Mouse (Mus musculus) forelimb bud, embryonic 11.5 days (tissue): ENCODE data around the gene Myoc.
A peak's percentile ranks its signal among the peaks of the same experiment; 100 is the strongest.
"Not testable (repeated sequence)": the region's sequence is repeated elsewhere in the genome, so short reads cannot be mapped to it uniquely, and the experiment has no call there.

ENCODE experiments used
- DNase-seq: peaks from one replicate; pipeline ENCODE4 v3.0.0-alpha.2; 2012; ENCODE audit warnings: low read depth, low spot score

Gene Myoc

DNA sequence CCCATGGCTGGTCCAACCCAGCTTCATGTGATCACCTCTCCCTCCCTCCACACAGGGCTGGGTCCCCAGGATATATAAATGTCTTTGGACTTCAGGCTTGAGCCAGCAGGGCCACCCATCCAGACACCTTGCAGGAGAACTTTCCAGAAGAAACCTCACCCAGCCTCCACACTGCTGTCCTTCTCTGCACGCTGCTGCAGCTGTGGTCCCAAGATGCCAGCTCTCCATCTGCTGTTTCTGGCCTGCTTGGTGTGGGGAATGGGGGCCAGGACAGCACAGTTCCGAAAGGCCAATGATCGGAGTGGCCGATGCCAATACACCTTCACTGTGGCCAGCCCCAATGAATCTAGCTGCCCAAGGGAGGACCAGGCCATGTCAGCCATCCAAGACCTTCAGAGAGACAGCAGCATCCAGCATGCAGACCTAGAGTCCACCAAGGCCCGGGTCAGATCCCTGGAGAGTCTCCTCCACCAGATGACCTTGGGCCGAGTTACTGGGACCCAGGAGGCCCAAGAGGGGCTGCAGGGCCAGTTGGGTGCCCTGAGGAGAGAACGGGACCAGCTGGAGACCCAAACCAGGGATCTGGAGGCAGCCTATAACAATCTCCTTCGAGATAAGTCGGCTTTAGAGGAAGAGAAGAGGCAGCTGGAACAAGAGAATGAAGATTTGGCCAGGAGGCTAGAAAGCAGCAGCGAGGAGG, at the start of gene Myoc:
Myoc (plus strand) TSS at position 105 of the 700 bp plus-strand sequence.
- no peak for DNase-seq

DNA sequence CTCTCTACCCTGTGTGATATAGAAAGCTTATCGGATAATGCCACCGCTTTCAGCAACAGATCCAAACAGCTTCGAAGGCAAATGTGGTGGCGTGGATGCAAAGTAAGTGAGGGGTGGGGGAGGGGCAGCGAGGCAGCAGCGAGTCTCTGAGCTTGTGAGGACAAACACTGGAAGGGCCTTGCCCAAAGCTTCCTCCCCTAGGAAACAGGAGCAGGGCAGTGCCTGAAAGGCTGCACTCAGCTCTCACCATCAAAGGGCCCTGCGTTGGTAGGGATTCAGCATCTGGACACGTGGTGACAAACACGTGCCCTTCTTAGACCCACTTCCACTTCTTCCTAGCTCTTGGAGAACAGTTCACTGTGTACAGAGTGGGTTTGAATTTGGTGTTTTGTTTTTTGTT, 49.5 kb upstream of the Myoc start:
- peak; percentile 52 for DNase-seq

DNA sequence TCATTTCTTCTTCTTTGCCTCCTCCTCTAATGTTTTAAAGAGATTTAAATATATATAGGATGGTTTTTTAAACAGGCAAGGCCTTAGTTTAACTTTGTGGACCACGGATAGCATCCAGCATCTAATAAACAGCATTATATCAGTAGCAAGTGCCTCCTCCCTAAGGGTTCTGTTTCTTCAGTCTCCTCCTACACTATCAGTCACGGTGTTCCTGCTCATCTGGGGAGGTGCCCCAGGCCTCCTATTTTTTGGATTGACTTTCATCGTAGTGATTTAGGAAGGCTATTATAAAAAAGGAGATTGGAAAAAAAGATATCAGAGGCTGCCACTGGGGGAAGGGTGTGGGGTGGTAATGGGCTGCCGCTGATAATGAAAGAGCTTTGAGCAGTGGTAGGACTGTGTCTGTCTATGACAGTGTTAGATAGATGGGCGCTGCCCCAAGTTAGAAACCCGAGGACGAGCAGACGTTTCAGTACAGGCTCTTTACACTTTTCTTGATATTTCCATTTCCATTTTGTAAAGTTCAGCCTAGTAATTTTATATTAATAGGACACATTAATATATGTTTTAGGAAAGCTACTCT, 48.4 kb upstream of the Myoc start:
- no peak for DNase-seq

DNA sequence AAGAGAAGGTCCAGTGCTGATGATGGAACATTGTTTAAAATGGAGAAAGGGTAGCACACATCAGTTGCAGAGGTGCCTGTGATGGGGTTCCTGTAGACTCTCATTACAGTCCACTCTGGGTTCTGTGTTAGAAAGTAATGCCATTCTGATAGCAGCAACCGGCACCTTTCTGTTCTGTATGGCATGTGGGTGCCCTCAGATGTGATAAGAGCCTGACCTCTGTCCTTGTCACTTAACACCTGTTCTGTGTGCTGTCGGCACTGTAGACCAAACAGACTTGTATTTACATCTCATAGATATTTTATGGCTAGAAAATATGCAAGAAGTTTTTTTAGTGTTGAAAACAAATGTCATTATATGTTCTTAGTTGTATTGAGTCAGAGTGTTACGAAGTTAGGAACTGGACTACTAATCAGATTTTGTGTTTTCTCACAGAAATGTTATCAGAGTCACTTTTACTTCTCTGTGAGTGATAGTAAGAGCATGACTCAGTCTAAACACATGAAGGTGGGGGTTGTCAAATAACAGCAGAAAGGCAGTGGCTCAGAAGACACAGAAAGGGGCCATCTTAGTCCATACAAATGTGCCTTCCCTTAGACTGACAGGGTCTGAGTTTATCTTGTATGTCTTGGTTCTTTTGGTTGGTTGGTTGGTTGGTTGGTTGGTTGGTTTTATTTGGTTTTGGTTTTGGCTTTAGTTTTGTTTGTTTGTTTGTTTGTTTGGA, 41.4 kb upstream of the Myoc start:
- no peak for DNase-seq

DNA sequence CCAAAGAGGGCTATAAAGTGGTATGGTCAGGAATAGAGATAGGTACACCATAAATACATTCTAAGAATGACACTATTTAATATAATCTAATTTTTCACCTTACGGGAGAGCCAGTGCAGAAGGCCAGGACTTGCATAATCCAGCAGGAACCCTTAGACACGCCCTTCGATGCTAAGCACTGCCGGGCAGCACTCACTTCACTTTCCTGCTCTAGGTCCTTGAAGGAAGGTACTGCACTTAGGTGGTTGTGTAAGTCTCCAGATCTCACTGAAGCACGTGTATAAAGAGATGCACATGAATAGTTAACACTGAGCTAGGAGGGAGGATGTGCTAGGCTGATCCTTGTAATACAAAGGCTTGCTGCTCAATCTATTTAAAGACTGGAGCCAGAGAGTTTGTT, 39.3 kb upstream of the Myoc start:
- DNase-seq, result no peak

DNA sequence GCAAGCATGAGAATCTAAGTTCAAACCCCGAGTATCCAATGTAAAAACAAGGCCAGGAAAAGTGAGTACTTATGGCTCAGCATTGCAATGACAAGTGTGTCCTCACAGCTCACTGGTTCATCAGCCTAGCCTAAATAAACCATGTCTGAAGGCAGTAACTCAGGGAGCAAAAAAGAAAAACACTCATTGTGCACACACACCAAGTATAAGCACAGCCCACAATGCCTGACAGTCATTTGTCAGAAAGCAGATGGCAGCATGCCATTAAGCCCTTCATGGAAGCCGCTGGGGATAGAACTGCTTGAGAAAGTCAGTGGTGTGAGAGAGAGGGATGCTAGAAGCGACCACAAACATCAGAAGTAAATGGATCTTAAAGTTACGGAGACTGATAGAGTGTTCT, 37.7 kb upstream of the Myoc start:
- DNase-seq, result no peak

DNA sequence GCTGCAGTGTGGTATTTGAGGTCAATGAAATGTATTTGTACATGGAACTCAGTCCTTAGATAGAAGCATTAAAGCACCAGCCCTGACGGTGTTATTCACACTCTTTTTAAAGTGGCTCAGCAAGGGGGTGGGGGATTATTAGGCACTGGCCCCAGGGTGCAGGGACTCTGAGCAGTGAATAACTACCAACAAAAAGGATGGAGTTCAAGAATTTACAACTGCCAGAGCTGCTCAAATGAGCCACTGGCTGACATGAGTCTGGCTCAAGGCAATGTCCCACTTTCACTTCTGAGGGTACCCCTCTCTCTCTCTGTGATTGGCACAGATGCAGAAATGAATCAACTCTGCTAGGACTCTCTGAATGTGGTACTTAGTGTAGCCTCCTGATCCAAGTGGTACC, 30.8 kb upstream of the Myoc start:
- no peak for DNase-seq

DNA sequence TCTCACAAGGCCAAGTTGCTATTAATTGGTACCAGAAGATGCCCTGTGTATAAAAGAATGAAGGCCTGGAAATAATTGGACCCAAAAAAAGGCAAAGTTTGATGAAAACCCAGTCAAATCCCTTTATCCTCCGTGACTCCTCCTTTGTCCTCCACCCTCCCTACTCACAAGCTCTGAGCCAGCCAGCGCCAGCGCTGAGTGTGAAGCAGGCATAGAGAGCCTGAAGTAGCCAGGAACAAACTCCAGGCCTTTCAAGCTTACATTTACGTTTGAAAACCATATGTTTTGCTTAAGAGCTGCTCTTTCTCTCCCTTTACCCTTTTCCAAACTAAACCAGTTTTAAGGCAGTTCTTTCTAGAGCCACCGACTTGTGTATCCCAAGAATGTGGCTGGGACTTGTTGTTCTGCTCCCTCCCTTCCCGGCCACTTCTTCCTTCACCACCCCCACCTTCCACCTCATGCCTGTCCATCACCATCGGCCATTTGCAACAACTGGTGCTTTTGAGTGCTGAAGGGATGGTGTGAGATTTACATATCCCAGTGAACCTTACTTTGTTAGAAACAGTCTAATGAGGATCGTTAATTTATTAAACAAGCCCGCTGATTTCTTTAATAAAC, 29.2 kb upstream of the Myoc start:
- DNase-seq, result no peak

DNA sequence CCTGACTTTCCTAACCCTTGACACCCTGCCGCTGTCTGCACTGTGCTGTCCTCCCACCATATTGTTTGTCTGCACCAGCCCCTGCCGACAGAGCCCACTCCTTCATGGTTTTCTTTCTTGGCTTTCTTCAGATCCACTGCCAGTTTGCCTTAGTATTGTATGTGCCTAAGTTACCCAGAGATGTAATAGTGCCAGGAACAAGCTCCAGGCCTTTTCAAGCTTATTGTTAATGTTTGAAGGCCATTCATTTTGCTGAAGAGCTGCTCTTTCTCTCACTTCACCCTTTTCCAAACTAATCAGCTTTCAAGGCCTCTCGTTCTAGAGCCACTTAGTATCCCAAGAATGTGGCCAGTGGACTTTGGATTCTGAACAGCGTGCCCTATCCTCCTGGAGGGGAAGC, 27.8 kb upstream of the Myoc start:
- DNase-seq, result no peak

DNA sequence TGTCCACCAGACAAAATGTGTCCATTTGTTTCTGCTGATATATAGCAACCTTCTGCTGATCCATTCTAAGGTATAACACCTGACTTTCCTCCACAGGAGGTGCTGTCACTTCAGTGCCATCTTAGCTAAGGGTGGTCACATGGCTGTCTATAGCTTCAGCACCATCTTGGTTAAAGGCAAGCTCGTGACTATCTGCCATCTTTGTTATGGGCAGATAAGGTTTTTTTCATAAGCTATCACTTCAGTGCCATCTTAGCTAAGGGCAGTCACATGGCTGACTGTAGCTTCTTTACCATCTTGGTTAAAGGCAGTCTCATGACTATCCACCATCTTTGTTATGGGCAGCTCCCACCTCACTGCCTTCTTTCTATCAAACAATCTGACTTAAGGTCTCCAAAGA, 23.4 kb upstream of the Myoc start:
- no peak for DNase-seq

DNA sequence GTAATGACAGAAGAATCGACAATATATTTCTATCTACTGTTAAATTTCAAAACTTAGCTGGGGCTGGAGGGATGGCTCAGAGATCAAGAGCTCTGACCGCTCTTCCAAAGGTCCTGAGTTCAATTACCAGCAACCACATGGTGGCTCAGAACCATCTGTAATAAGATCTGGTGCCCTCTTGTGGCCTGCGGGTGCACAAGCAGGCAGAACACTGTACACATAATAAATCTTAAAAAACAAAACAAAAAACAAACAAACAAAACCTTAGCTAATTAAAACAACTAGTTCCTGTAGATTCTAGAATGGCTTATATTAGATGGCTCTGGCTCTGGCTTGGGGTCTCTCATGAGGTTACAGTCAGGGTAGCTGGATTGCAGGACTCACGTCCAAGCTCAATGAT, 18.5 kb upstream of the Myoc start:
- DNase-seq, result no peak

DNA sequence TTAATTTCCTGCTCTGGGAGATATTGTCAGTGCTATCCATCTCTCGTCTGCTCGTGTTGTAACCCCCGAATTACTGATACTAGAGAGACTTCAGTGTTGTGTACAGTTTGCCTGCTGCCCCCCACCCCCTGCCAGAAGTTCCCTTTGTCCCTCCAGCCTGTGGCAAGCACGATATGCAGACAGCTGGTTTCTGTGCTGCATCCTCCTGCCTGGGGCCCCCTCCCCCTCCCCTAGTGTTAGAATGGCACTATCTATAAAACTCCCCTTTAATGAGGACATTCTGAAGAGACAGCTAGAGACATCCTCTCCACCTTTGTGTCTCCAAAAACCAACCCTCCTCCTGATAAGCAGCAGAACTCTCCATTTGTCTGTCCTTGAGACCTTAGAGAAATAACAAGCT, 15.1 kb upstream of the Myoc start:
- no peak for DNase-seq

DNA sequence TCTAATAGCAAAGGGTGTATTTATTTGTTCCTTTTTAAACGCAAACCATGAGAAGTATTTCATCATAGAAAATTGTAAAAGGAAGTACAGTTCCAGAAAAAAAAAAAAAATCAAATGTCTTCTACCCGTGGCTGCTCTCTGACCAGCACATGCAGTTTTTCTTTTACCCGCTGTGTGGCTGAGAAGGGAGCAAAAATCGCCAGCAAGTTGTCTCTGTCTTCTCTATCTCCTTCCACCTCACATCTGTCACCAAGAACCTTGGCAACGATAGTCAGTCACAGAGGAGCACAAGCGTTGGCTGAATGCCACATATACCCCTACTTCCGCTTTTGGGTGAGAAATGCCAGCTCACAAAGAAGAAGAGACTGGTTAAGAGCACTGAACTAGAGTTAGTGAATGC, 13.7 kb upstream of the Myoc start:
- DNase-seq, result no peak

DNA sequence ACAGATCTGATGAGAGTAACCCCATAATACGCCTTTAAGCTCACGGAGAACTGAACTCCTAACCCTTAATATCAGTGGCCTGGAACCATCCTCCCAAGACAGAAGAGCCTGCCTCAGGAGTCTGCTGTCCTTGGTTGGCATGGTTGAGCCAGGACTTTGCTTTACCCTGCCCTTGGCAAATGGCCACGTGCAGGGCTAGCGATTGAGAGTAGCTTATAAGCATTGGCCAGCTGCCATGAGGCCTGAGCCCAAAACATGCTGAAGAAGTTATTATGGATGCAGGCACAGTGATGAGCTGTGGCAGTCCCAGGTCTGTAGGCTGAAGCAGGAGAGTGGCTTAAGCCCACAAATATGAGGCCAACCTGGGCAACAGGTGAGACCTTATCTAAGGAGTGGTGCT, 11.1 kb upstream of the Myoc start:
- DNase-seq, result not testable (repeated sequence)

DNA sequence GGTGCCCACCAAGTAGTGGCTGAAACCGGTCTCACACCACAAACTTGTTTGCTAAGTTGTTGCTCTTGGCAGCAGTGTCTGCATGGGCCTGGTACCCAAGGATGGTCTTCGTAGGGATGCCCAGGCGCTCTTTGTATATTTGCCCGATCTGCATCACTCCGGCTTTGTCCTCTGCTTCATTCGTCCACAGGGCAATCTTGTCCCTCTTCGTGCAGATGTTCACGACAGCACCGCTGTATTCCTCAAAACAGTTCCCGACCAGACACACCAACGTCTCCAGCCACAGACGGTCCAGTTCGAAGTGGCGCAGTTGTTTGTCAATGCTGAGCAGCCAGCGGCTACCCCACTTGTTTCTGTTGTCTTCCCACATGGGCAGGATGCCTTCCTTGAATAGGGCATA, 10.6 kb upstream of the Myoc start:
- DNase-seq, result not testable (repeated sequence)

DNA sequence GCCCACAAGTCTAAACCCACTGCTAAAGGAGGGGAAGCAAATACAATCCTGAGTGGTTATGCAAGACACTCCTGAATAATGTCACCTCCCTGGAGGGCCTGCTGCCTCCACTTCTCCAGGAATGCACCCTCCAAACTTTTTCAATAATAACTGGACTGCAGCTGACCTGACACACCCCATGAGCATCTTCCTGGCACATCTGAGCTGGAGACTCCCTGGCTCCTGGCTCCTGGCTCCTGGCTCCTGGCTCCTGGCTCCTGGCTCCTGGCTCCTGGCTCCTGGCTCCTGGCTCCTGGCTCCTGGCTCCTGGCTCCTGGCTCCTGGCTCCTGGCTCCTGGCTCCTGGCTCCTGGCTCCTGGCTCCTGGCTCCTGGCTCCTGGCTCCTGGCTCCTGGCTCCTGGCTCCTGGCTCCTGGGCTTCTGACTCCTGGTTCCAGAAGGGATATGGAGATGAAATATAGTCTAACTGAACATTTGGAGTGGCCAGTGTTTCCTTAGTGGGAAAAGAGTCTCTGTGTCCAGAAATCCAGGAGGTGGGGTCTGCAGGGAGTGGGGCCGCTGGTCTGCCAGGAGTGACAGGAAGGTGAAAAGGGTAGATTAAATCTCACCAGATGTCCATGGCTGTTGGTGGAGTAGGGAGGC, 3.5 kb upstream of the Myoc start:
- DNase-seq, result not testable (repeated sequence)

DNA sequence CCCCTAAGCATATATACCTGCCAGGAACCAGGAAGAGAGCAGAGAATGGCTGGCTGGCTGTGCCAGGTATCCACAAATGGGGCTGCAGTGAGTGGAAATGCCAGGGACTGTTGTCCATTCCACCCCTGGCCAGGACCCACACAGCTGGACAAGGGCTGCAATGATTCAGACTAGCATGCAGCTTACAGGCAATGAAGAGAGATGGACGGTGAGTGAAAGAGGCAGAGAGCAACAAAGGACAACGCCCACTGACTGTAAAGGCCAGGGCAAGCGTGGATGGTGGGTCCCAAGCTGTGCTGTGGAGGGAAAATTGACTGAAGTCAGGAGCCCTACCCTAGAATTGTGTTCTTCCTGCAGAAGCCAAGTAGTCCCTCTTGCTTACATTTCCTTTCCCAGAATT, 2.4 kb upstream of the Myoc start:
- DNase-seq, result no peak

DNA sequence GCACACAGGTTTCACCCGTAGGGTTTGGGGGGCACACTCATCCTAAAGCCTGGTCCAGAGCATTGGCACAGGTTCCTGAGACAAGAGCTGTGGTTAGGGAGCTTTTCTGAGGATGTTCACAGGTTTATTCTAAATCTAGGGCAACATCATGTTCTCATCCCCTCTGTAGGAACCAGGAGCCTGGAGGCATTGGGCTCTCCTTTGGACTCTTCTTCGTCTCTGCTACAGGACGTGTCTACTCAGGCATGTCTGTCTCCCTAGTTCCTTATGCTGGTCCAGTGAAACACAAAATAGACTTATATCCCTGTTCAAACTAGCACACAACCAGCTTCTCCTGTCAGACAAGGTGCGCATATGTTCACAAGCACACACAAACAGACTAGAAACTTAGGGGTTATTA, 420 bp upstream of the Myoc start:
- DNase-seq, result no peak

DNA sequence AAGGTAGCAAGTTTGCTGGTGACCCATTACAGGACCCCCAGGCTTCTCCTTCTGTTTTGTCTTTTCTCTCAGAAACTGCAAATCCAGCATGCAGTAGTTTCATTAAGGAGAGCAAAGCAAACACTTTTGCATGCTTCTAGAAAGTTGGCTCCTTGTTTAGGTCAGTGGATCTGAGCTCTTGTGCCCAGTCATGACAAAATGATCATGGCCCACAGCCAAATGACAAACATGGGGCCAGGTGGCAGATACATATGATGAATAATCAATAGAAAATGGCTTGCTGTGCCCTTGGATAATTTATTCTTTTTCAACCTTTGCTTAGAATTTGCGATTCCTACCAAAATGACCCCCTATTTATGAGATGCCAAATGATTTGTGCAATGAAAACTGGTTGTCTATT, 906 bp downstream of the Myoc start:
- no peak for DNase-seq

DNA sequence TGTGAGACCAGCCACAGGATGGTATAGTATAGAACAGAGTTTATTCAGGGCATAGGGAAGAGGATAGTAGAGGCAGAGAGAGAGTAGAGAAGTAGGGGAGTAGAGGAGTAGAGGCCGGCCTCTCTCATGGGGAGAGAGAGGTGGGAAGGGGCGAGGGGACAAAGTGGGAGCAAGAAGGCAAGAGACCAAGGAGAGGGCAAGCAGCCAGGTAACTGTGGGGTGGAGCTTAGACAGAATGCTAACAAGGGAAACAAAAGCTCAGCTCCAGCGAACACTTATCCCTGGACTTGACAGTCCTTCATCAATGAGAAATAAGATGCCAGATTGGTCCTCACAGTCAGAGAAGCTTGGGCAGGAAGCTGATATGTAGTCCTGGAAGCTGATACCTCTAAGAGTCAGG, 3.6 kb downstream of the Myoc start:
- no peak for DNase-seq

DNA sequence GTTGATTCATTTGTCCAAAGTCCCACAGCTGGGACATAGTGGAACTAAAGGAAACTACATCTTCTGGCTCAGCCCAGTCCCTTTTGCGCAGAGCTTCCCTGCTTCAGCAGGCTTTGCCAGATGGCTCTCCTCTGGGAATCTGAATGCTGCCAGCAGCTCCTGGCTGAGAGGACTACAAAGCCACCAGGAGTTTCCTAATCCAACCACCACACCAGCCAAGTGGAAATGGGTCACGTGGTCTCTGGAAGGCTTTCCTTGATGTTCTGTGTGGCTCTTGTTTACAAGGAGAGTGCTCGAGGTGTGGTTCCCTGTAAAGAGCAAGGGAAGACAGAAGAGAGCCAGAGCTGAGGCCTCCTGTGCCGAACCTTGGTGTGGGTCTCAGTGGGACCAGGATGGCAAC, 4.8 kb downstream of the Myoc start:
- no peak for DNase-seq

DNA sequence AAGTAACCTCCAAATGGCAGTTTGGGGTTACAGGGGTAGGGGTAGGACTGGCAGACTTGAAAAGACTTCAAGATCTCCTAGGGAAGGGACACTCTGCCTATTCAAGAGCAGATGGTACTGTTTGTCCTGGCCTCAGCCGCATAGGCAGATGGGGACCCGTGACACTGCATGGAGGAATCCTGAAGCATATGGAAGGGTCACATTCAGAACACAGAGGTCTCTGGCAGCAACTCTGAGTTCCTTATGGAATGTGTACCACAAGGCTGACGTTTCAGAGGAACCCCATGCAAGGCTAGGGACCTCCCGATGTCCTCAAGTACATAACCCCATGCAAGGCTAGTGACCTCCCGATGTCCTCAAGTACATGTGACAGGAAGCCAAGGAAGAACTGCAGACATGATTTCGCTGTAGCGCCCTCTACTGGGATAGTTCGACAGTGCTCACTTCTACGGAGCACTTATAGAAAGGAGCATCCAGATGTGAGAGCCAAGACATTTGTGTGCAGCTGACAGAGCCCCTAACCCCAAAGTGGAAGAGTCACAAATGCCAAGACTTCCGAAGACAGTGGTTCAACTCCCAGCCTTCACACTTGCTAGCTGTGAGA, 7.2 kb downstream of the Myoc start:
- DNase-seq, result no peak
